Mouse (Mus musculus): ENCODE data around the gene Rbm33.

GRCm38 (mm10) chr5:28398736-28399135 lies 81.8 kb downstream of the Rbm33 start:
- TF ChIP-seq GATA1 (IDR thresholded peaks at IDR 0.05; ENCODE audit: low read length) (no peak), TAL1 (IDR thresholded peaks at IDR 0.05; ENCODE audit: low read length) (no peak)
